Mouse (Mus musculus) spleen, adult 2 months (tissue): ENCODE measurements around the gene Fam13a.

Experiments used
- CTCF ChIP-seq: fragments of 200-500 bp; IDR thresholded peaks from 2 replicates; pipeline ENCODE4 v1.5.1; 2011; ENCODE audit warnings: mild to moderate bottlenecking, inconsistent platforms; ENCODE audit not compliant: insufficient read depth, insufficient read length, insufficient replicate concordance; ENCODE audit errors: extremely low read depth
- POLR2A ChIP-seq: fragments of 200-500 bp; IDR thresholded peaks from 2 replicates; pipeline ENCODE4 v1.6.1; 2011; ENCODE audit warnings: low read depth, low read length, inconsistent platforms

- no peak for TF ChIP-seq CTCF
- TF ChIP-seq POLR2A, result no peak
Measured at GRCm38 (mm10) chr6:59064440-59064839, 40.1 kb upstream of the Fam13a start.
